ENCODE assay signal across 1 mouse cellular context in the genomic region with DNA sequence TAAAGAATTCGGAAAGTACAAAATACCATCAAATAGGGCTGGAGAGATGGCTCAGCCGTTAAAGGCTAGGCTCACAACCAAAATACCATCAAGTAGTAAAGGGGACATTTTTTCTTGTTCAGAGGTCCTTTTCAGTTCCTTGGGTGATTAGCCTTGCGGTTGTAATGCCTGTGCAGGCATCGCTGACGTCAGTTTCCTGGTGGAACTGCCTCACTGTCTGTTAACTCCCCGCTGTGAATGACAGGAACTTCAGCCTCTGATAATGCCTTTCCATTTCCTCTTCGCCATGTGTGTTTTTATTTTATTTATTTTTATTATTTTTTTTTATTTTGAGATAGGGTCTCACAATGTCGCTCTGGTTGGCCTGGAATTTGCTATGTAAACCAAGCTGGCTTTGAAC.
TF ChIP-seq lines count a peak whose summit lies in the region.

No protein-coding gene starts in this region.

TF ChIP-seq in CH12.LX, 34 proteins besides CTCF, POLR2A, EP300 and RAD21 (continued from another document):
- TF ChIP-seq HCFC1 (IDR thresholded peaks at IDR 0.05; ENCODE audit: low read depth, low read length) (no peak), NELFE (IDR thresholded peaks at IDR 0.05; ENCODE audit: low read depth, low read length) (no peak), NRF1 (IDR thresholded peaks at IDR 0.05; ENCODE audit: low read depth, low read length) (no peak)
